Mouse (Mus musculus): Measurements from ENCODE around the gene Crisp4.

The Crisp4 gene

DNA sequence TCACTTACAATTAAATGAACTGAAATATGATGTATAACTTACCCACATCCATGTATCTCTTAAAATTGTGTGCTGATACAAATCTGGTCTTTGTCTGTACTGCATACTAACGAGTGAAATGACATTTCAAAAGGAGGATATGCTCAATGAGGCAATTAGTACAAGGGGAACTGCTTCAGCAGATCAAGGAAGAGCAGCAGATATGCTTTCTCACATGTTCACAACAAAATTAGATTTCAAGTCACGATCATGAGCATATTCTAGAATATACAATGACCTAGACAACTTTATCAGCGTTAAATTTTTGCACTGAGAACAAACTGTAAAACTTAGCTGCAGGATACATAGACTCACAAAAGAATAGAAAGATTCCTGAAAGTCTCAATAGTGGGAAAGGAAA lies at the start of gene Crisp4:
Gene Crisp4 (minus strand): TSS at position 101 of the 400 bp plus-strand sequence.
- no peak for DNase-seq

DNA sequence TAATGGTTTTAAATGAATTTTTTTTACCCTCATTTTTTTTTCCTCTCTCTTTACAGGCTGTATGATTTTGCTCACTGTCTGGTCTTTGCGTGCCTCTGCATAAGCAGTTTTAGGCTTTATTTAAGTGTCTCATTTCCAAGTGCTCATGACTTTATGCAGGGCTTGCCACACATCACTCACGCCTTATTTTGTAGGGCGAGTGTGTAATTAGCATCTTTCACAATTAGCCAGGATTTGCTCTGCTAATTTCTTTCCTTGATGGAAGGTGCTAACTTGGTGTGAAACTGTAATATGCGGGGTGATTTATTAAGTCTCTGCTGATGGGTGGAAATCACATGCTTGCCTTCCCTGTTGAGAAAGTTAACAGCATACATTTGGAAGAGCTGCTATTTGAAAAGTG lies 46.0 kb upstream of the Crisp4 start:
- DNase-seq: no peak

DNA sequence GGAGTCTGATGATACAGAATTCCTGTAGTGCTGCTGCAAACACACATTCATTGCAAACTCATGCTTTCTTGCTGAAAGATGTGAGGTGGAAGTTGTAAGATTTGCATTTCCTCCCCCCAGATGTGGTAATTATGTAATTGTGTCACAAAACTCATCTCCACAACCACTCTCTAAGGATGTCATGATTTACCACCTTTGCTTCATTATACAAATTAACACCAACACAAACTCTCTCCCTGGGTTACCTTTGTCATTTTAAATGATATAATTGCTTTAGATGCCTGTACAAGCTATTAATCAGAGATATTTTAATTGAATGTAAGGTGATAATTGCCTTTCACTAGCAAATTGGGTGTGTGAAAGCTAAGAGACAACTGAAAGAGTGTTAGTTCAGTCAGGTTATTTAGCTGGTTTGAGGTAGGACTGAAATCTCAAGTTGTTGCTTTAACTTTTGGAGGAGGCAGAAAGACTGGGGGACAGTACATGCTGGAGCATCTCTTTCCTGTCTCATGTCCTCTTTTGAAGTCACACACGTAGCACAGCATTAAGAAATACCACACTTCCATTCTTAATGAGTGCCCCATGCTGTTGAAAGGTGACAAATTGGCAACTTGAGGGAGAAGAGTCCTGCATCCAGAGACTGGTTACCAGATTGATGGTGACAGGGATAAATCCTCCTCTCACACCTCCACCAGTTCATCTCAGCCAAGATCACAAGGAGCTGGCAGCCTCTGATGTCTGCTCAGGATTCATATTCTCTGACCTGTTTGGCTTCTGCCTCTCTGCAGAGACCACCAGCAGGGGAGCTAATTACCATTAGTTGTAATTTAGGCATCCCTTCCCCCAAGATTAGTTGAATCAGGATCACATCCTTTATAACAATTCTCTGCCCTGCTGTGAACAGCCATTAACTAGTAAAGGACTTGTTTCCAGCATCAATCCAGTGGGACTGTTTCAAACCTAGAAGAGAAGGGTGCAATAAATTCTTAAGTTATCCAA lies 45.3 kb upstream of the Crisp4 start:
- no peak for DNase-seq

GRCm38 (mm10) chr1:18181167-18181566 lies 35.5 kb upstream of the Crisp4 start:
- DNase-seq: peak; percentile 3

- DNase-seq: no peak
These were observed 24.9 kb upstream of the Crisp4 start for GRCm38 (mm10) chr1:18170573-18170972.

DNA sequence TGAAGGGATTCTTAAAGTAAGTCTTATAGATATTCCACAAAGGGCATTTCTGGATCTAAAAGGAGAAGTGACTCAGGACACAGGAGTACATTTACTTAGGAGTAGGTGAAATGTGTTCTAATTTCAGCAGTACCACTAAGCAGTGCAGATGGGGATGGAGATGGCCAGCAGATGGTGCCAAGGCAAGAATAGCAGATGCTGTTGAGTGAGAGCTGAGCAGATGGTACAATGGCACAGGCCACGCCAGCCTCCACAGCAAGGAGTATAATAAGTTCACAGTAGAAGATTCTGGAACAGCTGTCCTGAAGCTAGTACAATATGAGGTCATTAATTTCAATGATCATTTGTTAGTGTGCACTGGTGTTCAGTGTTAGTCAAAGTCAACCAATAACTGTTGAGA lies 22.6 kb upstream of the Crisp4 start:
- peak; percentile 82 for DNase-seq

GRCm38 (mm10) chr1:18159082-18159481 lies 13.4 kb upstream of the Crisp4 start:
- DNase-seq: no peak

GRCm38 (mm10) chr1:18148211-18148610 lies 2.5 kb upstream of the Crisp4 start:
- peak; percentile 32 for DNase-seq

DNA sequence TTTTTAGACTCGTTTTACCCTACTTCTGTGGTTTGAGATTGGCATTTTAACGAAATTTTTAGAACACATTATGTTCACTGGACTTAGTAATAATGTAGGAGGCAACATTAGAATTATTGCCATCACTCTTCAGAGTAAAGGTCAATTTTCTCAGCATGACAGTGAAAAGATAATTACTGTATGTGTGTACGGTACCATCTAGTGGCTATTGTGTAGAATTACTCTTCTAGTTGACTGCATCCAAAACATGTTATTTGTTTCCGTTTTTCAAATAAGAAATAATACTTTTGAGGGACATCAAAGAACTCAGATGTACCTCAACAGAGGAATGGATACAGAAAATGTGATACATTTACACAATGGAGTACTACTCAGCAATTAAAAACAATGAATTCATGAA lies 14.0 kb downstream of the Crisp4 start:
- DNase-seq: no peak

DNA sequence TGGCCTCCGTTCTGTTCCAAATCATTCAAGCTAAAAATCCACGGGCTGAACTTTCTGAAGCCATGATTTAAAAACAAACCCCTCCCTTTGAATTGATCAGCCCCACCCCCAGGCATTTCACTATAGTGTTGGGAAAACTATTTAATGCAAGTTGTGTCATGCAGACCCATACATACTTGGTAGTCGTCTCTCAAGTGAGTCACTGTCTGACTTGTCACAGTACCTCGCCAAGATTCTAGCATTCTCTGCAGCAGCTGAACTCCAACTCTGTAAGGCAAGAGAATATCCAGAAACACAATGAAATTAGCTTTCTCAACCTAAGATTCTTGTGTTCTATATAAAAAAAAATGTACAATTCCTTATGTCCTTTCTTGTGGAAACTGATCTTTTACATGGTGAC lies 15.7 kb downstream of the Crisp4 start:
- no peak for DNase-seq

GRCm38 (mm10) chr1:18106720-18107355 lies 38.9 kb downstream of the Crisp4 start:
- DNase-seq: peak; percentile 7

GRCm38 (mm10) chr1:18105866-18106529 lies 39.7 kb downstream of the Crisp4 start:
- DNase-seq: peak; percentile 14

- no peak for DNase-seq
These were observed 40.5 kb downstream of the Crisp4 start for GRCm38 (mm10) chr1:18105029-18105865.
